Mouse (Mus musculus): ENCODE results near the gene Slc16a13.

The Slc16a13 gene

DNA sequence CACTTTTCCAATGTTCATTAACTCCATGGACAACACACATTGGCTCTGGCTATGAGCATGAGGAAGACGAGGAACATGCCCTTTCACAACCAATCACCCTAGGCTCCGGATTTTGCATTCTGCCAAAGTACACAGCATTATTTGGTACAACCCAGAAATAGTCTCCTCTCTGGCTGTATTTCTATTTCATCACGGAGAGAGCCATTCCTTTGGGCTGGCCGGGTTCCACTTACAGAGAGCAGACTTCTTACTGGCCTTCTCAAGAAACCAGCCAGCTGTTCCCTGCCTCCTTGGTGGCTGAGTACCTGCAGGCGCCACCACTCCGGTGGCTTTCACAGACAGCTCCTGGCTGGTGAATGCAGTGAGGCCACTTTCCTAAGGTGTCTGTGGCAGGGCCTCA, 8.4 kb downstream of the Slc16a13 start, which contains the start of gene Slc16a11:
Slc16a11 (plus strand) TSS at position 330 of the 400 bp plus-strand sequence.
- in situ Hi-C loops (cut with MboI, MseI) = no loop called here

GRCm38 (mm10) chr11:70211972-70212371, 8.9 kb downstream of the Slc16a13 start:
- in situ Hi-C loops (cut with MboI, MseI) = no loop called here

DNA sequence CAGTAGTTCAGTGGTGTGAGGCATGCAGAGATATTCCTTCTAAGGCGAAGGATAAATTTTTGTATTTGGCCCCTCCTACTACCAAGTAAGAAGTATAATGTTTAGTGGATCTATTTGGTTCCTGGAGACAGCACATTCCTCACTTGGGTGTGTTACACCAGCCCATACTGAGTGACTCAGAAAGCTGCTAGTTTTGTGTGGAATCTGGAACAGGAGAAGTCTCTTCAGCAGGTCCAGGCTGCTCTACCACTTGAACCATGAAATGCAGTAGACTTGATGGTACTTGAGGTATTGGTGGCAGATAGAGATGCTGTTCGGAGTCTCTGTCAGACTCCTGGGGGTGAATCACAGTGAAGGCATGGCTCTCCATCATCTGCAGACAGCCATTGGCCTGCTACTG, 10.2 kb downstream of the Slc16a13 start:
- in situ Hi-C loops (cut with MboI, MseI) = no loop called here

DNA sequence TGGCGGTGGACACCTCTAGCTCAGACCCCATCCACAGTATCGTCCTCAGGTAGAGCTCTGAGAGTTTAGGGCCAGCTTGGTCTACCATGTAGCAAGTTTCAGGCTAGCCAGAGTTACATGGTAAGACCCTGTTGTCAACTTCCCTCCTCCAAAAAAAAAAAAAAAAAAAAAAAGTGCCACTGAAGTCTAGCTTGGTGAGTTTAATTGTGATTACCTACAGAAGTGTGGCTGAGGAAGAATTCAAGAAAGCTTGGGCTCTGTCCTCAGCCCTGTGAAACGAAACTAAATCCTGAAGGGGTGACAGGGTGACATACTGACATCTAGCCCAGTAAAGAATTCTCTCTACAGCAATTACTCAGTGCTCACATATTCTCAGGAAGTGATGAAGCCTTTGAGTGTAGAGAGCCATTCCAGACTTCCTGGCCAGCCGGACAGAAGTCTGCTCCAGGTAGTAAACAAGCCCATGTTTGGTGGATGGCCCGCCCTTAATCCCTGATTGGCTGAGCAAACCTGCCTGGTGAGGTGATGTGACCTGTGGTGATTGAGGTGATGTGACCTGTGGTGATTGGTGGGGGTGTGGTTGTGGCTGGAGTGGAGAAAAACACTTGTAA, 12.0 kb downstream of the Slc16a13 start:
- in situ Hi-C loops (cut with MboI, MseI) = no loop called here

DNA sequence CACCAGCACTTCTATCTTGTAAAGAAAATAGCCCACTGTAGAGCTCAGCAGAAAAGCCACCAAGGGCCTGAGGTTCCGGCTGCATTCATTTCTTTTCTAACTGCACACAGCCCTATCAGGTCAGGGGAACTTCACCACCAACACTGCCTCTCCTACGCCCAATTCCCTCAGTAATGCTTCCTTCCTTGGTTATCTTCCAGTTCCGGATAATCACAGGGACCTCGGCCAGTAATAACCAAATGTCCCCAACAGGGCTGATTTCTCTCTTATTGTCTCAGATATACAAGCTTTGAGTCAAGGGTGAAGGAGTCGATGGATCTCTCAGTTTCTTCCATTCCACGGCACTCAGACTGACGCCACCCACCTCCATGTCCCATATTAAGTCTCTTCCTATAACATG, 13.6 kb downstream of the Slc16a13 start:
- in situ Hi-C loops (cut with MboI, MseI) = no loop called here

DNA sequence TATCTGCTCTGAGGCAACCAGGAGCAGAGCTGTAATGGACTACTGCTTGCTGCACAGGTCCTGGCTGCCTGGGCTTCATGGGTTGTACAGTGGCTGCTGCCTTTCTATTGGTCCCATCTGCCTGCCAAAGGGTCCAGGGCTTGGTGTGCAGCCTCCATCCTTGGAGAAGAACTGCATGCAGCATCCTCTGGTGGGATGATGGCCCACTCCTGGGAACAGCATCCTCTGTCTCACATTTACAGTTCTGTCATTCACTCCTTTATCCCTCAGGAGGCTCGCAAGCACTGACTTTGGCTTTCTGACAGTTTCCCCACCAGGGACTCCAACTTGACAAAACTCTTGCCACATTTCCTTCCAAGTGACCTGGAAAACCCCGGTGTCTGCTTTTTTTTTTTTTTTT, 14.1 kb downstream of the Slc16a13 start:
- in situ Hi-C loops (cut with MboI, MseI) = no loop called here

GRCm38 (mm10) chr11:70201691-70202090, 19.2 kb downstream of the Slc16a13 start:
- in situ Hi-C loops (cut with MboI, MseI) = no loop called here

DNA sequence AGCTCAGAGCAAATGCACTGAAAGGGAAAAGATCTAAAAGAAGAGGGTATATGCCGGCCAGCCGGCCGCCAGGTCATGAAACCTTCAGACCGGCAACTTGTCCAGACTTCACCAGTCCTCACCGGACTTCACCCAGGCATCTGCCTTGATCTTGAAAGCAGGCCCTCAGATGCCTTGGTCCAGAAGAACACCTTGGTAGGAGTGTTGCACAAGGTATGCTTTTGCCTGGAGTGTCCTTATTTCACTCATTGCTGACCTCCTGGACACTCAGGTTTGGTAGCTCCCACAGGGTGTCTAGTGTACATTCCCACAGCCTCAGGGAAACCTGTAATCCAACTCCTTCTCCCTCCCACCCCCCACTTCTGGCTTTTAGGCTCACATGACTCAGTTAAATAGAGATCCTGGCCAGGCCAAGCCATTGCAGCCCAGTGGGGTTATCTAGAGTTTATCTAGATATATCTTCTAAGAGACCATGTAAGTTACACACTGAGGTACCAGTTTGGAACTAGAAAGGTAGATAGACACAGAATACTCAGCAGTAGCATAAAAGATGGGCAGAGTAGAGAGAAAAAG, 20.7 kb downstream of the Slc16a13 start:
- in situ Hi-C loops (cut with MboI, MseI) = no loop called here

GRCm38 (mm10) chr11:70199107-70199506, 21.8 kb downstream of the Slc16a13 start:
- in situ Hi-C loops (cut with MboI, MseI) = loop anchor here (5.0 kb wide), 1 partner anchor 142 kb away; no protein-coding TSS in a partner anchor

DNA sequence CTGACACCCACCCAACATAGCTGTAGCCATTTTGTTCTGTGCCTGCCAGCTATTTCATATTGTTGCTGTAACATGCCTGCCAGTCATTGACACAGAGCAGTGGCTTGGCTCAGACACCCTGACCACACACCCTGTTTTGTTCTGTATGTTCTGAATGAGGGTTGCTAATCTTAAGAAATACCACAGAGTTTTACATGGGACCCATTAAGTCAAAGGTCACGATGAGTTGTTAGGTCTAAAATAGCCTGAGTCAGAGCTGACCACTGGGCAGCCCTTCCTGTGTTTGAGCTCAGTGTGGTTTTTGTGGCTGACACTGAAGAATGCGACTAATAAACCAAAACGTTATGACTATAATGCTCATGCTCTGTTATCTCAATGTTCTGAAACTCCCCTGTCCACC, 22.5 kb downstream of the Slc16a13 start:
- in situ Hi-C loops (cut with MboI, MseI) = loop anchor here (5.0 kb wide), 1 partner anchor 141 kb away; no protein-coding TSS in a partner anchor

DNA sequence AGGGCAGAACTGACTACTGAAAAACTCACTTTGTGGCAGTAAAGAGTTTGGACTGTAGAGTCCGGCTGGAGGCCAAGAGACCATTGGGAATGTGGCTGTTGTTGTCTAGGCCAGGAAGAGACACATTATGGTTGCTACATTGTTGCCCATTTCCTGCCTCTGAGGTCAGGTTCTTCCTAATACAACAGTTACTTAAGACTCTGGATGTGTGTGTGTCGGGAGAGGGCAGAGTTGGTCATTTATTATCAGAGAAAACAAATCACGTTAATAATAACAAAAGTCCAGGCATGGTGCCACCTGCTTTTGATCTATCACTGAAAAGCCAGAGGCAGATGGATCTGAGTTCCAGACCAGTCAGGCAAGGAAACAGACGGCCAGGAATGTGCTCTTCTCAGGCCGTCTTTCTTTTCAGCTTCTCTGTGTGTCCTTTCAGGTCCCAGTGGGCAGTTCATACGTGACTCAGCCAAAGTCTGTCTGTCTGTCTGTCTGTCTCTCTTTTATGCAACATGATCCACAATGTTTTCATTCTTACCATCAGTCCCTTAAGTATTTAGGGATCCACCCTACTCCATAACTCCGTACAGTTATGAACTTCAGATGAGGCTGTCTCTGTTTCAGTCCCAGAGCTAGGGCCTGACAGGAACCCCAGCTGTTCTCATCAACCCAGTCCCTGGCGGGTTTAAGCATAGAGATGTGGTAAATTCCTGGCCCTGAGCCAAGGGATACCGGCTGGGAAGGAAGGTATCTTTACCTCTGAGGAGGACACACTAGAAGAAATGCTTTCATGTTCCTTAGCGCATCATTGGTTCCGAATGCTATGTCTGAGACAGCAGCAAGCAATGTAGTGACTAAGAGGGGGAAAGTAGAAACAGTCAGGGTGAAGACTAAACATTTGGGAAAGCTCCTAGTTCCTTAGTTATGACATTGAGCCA, 27.2 kb downstream of the Slc16a13 start:
- in situ Hi-C loops (cut with MboI, MseI) = no loop called here

- in situ Hi-C loops (cut with MboI, MseI) = no loop called here
These were observed 28.7 kb downstream of the Slc16a13 start for GRCm38 (mm10) chr11:70192157-70192556.

- in situ Hi-C loops (cut with MboI, MseI) = no loop called here
These were observed 29.7 kb downstream of the Slc16a13 start for GRCm38 (mm10) chr11:70191188-70191587.

DNA sequence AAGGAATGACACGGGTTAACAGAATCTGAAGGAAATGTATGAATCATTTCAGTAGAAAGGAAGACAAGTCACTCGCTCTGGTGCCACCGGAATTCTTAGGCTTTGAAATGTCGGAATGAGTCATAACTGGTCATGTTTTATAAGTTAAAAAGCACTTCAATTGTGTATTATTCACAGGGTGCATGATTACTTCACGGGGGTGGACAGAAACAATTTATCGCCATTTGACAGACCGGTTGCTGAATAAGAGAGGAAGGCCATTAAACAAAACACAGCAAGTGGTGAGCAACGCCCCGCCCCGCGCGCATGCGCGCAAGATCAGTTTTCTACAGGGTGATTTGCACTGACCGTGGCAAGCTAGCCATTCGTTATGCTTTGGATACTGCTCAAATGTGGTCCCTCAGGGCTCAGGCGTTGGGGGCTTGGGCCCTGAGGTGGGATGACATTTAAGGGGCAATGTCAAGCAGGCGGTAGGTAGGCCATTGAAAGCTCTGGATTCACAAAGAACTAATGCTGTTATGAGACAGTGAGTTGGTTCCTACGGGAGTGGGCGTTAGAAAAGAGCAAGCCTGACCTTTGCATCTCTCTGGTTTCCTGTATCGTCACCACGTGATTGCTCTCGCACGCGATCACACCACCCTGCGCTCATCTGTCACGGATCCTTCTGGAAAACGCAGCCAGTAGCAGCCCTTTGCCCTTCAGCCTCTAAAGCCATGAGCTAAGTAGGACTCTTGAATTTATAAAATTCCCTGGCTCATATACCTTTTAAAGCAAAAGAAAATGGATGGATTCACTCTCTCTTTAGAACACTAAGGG, 31.3 kb downstream of the Slc16a13 start:
- in situ Hi-C loops (cut with MboI, MseI) = no loop called here

- in situ Hi-C loops (cut with MboI, MseI) = no loop called here
These were observed 35.7 kb downstream of the Slc16a13 start for GRCm38 (mm10) chr11:70185120-70185519.

DNA sequence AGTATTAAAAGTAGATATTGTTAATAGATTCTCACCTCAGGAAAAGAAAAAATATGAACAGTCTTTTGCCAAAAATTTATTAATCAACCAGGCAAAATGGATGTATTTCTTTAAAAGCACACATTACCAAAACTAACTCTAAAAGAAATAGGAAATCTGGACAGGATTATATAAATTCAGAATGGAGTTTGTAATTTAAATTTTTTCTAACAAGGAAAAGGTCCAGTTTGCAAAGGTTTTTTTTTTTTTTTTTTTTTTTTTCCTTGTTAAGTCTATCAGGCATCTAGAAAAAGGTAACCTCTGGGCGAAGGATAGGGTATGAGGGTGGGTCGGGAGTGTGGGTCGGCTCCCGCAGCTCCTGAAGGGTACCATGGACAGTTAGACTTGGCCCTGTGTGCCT, 40.4 kb downstream of the Slc16a13 start:
- in situ Hi-C loops (cut with MboI, MseI) = no loop called here

DNA sequence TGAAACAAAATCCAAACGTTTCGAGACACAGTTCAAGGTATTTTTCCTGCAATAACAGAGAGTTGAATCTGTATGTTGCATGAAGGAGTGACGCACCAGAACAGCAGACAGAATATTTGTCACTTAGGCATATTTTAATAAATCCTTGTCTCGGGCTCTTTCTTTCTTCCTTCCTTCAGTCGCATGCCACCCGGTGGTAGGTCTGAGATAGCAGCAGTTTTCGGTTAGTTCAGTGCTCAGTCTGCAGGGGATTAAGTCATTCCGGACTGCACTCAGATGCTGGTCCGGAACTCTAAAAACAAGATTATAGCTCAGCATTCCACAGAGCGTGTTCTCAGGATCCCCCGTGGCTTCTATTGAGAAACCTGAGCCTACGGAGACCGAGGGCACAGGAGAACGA, 41.5 kb downstream of the Slc16a13 start:
- in situ Hi-C loops (cut with MboI, MseI) = no loop called here

DNA sequence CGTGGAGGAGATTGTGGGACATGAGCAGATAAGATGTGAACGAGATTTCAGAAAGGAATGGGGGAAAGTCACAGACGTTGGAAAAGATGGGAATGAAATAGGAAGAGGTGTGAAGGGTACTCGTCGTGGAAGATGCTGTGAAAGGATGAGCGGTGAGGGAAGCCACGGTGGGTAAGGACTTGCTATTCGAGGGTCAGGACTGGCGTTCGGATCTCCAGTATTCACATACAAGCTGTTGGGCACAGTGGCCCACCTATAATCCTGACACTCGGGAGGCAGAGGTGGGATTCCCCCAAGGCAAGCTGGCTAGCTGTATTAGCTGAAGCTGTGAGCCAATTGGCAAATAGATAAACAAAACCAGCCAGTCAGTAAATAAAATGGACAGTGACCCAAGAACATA, 42.1 kb downstream of the Slc16a13 start:
- in situ Hi-C loops (cut with MboI, MseI) = no loop called here

DNA sequence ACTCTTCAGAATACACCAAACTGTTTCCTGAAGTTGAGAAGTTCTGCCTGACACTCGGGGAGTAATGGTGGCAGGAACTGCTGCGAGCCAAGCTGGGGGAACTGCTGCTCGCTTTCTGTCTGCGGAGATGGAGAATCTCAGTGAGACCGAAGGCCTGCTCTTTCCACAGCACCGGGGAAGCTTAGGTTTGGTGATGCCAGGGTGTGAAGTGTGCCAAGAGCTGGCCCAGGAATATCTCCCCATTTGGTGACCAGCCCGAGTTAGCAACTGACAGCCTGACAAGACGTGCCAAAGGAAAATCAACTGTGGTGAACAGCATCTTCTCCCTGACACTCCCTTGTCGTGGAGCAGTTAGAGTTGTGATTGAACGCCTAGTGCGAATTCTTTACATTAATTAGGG, 42.6 kb downstream of the Slc16a13 start:
- in situ Hi-C loops (cut with MboI, MseI) = no loop called here

GRCm38 (mm10) chr11:70177647-70178046, 43.2 kb downstream of the Slc16a13 start:
- in situ Hi-C loops (cut with MboI, MseI) = no loop called here

- in situ Hi-C loops (cut with MboI, MseI) = loop anchor here (5.0 kb wide), 1 partner anchor 37 kb away; no protein-coding TSS in a partner anchor
These were observed 46.4 kb downstream of the Slc16a13 start for GRCm38 (mm10) chr11:70174491-70174890.

All from regulatory T cell (primary cell).